Mouse (Mus musculus) gastrocnemius, adult 18-20 months (tissue): Measurements from ENCODE around the gene Gm8909. TPM values are rescaled to one million over a fixed set of nuclear protein-coding genes. Genes with fewer than 3 reads are reported as not detected.
"Not testable (repeated sequence)": the region's sequence is repeated elsewhere in the genome, so short reads cannot be mapped to it uniquely, and the experiment has no call there.

Experiments used
- DNase-seq: peaks from one replicate; pipeline ENCODE4 v3.0.0; 2021; ENCODE audit warnings: low spot score
- long read RNA-seq, 2 experiments: library from polyadenylated mRNA; stranded (forward); transcript quantifications; one replicate each; pipeline ENCODE4 v2.0.0; 2021
- total RNA-seq, 2 experiments: library from RNA; stranded (reverse); gene quantifications; 2 replicates each; pipeline ENCODE4 v1.2.3; 2021

The Gm8909 gene
- not detected for total RNA-seq
- long read RNA-seq, experiment 1 = 0 reads
- long read RNA-seq, experiment 2 = 0 reads

- DNase-seq = no peak
These were observed at the start of gene Gm8909 for GRCm38 (mm10) chr17:36168039-36168652. Gene Gm8909 (minus strand): TSS chr17:36168537.

DNA sequence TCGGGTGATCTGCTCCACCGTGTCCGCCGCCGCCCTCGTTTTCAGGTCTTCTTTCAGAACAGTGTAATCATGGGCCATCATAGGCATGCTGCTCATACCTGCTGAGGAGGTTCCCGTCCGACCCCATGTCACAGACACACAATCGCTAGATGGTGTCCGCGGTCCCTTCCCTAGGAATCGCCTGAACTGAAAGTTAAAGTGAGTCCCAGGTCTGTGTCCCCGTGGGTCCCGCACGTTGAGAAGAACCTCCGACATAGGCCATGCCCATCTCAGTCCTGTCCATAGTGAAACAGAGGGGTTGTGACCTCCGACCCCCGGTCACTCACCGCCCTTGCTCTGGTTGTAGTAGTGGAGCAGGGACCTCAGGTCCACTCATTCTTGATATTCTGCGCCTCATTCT, 47.2 kb upstream of the Gm8909 start:
- DNase-seq = no peak

GRCm38 (mm10) chr17:36206846-36207245, 38.5 kb upstream of the Gm8909 start:
- no peak for DNase-seq

DNA sequence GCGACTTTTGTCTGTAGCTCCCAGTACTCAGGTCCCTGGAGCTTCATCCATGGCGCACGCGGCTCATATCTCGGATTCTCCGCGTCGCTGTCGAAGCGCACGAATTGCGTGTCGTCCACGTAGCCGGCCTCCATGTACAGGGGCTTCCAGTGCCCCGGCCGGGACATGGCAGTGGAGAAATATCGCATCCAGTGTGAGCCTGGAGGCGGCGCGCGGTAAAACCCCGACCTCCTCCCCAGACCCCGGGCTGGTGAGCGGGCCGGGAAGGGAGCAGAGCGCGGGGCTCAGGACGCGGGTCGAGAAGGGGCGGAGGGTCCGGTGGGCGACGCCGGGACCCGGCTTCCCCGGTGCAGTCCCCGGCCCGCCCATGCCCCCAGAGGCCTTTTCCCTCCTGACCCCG, 37.5 kb upstream of the Gm8909 start:
- DNase-seq = no peak

DNA sequence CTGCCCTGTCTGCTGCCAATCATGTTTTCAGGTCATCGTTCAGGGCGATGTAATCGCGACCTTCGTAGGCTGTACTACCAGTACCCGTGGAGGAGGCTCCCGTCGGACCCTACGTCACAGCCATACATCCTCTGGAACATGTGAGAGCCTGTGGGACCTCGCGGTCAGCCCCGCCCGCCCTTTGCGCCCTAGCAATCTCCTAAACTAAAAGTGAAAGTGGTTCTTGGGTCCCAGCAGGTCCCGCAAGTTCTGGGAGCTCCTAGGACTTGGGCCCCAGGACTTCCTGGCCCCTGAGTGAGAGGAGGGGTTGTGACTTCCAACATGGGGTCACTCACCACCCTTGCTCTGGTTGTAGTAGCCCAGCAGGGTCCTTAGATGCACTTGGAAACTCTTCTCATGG, 37.1 kb upstream of the Gm8909 start:
- peak; percentile 10 for DNase-seq

GRCm38 (mm10) chr17:36201851-36202250, 33.5 kb upstream of the Gm8909 start:
- no peak for DNase-seq

- DNase-seq = no peak
These were observed 30.0 kb upstream of the Gm8909 start for GRCm38 (mm10) chr17:36198317-36198716.

- no peak for DNase-seq
These were observed 26.1 kb upstream of the Gm8909 start for GRCm38 (mm10) chr17:36194471-36194870.

- DNase-seq = peak; percentile 41
These were observed 25.3 kb upstream of the Gm8909 start for GRCm38 (mm10) chr17:36193546-36194141.

GRCm38 (mm10) chr17:36192371-36192770, 24.0 kb upstream of the Gm8909 start:
- DNase-seq = no peak

DNA sequence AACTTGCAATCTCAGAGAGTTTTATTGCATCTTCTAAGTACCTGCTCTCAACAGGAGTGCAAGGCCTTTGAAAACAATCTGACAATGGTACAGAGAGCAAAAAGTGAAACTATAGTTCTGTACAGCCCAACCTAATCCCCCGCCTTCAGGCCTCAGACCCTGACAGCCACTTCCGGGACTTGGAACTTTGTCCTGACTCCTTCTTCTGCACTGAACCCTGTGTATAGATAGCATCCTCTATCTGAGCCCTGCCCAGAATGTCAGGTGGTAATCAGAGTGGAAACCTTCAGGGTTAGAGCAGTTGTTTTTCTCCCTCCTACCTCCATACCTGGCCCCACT, 21.8 kb upstream of the Gm8909 start, which contains the start of gene H2-T3:
Gene H2-T3, minus strand, starts transcription at position 119 of the 339 bp plus-strand sequence.
- no peak for DNase-seq

- no peak for DNase-seq
These were observed 21.3 kb upstream of the Gm8909 start for GRCm38 (mm10) chr17:36189491-36190168.

- DNase-seq = no peak
These were observed 19.2 kb upstream of the Gm8909 start for GRCm38 (mm10) chr17:36187540-36187939.

DNA sequence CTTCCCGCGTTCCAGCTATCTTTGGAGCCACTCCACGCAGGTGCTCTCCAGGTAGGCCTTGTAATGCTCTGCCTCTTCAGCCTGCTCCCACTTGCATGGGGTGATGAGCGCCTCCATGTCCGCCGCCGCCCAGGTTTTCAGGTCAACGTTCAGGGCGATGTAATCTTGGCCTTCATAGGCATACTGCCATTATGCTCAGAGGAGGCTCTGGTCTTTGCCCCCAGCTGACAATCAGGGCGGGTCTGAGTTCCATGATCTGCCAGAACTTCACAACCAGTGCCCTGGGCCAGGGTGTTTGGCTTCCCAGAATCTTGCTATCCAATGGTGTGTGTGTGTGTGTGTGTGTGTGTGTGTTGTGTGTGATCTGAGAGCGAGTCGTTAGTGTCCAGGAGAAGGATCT, 13.9 kb upstream of the Gm8909 start:
- no peak for DNase-seq

GRCm38 (mm10) chr17:36179446-36179845, 11.1 kb upstream of the Gm8909 start:
- not testable (repeated sequence) for DNase-seq

- not testable (repeated sequence) for DNase-seq
These were observed 10.6 kb upstream of the Gm8909 start for GRCm38 (mm10) chr17:36178938-36179337.

DNA sequence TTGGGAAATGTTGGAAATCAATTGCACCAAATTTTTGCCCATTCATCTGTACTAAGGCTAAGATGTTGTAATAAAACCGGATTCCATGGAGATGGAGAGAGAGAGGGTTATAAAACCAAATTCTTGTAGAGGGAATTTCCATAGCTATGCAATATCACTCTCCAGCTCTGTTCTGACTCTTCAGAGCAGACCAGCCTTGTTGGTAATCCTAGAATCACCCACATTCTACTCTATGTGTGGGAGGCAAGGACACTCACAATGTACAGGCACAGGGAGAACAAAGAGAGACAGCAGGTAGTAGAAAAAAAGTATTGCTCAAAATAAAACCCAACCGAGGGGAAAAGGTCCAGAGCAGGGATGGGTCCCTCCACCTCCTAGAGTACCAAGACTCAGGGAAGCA, 7.8 kb upstream of the Gm8909 start:
- DNase-seq = not testable (repeated sequence)

DNA sequence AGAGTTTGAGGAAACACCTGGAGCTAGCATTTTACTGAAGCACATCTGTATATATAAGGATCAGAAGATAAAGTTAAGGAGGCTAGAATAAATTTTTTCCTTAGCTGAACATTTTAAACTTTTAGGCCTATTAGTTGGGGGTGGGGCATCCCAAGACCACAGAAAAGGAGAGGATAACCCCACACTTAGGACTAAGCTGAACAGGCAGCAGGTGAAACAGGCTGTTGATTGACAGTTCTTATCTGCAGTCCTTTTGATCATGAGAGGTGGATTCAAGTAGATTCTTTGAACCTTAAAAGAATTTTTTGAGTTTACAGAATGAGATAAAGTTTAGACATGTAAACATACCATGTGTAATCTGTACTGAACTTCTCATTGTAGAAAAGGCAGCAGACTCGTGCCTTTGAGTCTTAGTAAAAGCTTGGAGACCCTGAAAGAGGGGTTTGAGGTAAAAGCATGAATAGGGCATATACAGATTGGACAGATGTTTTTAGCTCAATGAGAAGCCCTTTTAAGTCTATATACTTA, 2.0 kb upstream of the Gm8909 start:
- DNase-seq = no peak

DNA sequence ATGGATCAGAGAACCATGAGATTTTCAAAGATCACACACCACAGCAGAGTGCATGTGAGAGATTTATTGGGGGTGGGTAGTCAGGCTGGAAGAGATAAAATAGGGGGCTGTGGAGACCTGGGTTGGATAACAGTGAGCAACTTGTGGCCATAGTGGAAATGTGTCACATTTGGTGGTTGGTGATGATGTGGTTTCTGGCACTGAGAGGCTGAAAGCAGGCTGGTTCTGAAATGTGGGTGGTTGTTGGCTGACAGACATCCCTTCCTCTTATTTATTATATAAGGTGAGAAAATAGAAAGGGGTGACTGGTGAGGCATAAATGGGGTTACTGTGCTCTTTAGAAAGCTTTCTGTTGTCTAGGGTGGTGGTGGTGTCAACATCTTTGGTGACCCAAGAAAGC, 1.4 kb upstream of the Gm8909 start:
- no peak for DNase-seq

- not testable (repeated sequence) for DNase-seq
These were observed 757 bp upstream of the Gm8909 start for GRCm38 (mm10) chr17:36169094-36169493.

GRCm38 (mm10) chr17:36167306-36168038, 865 bp downstream of the Gm8909 start:
- DNase-seq = no peak

GRCm38 (mm10) chr17:36166901-36167300, 1.4 kb downstream of the Gm8909 start:
- DNase-seq = not testable (repeated sequence)
